Mouse (Mus musculus): ENCODE results near the gene Tarsl2.

The Tarsl2 gene

GRCm38 (mm10) chr7:65734024-65734423 lies 89.3 kb downstream of the Tarsl2 start:
- no peak for DNase-seq (ENCODE audit: extremely low spot score, low read depth, low spot score)

GRCm38 (mm10) chr7:65735261-65735660 lies 90.6 kb downstream of the Tarsl2 start:
- no peak for DNase-seq (ENCODE audit: extremely low spot score, low read depth, low spot score)

GRCm38 (mm10) chr7:65737286-65738040 lies 92.8 kb downstream of the Tarsl2 start:
- DNase-seq (ENCODE audit: extremely low spot score, low read depth, low spot score): no peak

Measured in hindlimb bud, embryonic 11.5 days (tissue).